Mouse (Mus musculus): Measurements from ENCODE around the gene Slc39a5.

The Slc39a5 gene

GRCm38 (mm10) chr10:128401056-128401455 is at the start of gene Slc39a5:
Gene Slc39a5, minus strand, starts transcription at chr10:128401229.
- no peak for DNase-seq (ENCODE audit: low spot score in 2 of 2)

GRCm38 (mm10) chr10:128445407-128445806 is 44.4 kb upstream of the Slc39a5 start:
- DNase-seq (ENCODE audit: low spot score in 2 of 2): no peak

- DNase-seq (ENCODE audit: low spot score in 2 of 2): no peak
Measured at GRCm38 (mm10) chr10:128444354-128444753, 43.3 kb upstream of the Slc39a5 start.

DNA sequence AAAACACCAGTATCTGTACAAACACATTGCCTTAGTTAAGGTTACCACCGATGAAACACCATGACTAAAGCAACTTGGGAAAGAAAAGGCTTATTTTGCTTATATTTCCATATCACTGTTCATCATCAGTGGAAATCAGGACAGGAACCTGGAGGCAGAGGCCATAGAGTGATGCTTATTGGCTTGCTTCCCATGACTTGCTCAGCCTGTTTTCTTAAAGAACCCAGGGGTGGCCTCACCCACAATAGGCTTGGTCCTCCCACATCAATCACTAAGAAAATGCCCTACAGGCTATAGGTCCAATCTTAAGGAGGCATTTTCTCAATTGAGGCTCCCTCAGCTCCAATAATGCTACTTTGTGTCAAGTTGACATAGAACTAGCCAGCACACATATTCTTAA is 41.7 kb upstream of the Slc39a5 start:
- no peak for DNase-seq (ENCODE audit: low spot score in 2 of 2)

- DNase-seq (ENCODE audit: low spot score in 2 of 2): no peak
Measured at GRCm38 (mm10) chr10:128441324-128442119, 40.5 kb upstream of the Slc39a5 start.

GRCm38 (mm10) chr10:128440407-128440806 is 39.4 kb upstream of the Slc39a5 start:
- DNase-seq (ENCODE audit: low spot score in 2 of 2): no peak

DNA sequence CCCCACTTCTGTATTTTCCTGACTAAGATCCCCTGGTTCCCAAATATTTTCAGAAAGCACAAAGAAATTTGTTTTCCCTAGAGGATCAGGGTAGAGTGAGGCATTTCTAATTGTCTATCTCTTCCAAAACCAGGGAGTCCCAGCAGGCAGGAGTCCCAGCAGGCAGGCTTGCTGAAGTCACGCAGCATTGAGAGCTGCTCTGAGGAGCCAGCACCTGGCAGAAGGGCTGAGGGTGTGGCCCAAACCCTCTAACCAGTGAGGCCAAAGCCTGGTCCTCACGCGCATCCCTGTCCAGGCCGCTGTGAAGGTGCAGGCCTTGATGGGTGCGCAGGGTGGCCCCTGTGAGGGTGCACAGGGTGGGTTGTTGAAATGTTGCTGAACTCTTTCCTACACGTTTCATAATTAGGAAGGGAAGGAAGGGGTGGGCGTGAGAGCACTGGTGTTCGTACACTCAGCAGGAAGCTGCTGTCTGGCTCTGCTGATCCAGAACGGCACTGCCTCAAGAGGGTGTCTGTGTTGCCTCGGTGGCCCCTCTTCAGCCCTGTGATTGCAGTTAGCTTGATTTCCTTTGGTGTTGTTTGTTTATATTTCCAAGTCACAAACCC is 37.7 kb upstream of the Slc39a5 start:
- DNase-seq (ENCODE audit: low spot score in 2 of 2): no peak

DNA sequence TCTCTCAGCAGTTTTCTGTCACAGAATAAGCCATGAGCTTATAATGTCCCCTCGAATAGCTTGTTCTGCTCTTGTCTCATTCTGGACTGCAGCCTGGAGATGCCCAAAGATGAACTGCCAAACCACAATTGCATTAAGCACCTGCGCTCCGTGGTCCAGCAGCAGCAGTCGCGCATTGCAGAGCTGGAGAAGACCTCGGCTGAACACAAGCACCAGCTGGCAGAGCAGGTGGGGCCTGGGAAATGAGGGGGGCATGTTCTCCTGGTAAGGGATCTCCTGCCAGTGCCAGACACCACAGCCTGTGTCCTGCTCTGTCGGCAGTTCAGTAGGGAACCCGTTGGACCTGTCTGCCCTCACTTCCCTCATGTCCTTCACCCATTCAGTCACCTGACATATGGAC is 35.3 kb upstream of the Slc39a5 start:
- DNase-seq (ENCODE audit: low spot score in 2 of 2): no peak

GRCm38 (mm10) chr10:128435873-128436272 is 34.8 kb upstream of the Slc39a5 start:
- DNase-seq (ENCODE audit: low spot score in 2 of 2): no peak

GRCm38 (mm10) chr10:128435186-128435823 is 34.3 kb upstream of the Slc39a5 start:
- DNase-seq (ENCODE audit: low spot score in 2 of 2): peak in 1 of 2 experiments; percentile 63

GRCm38 (mm10) chr10:128434681-128435080 is 33.7 kb upstream of the Slc39a5 start:
- DNase-seq (ENCODE audit: low spot score in 2 of 2): no peak

DNA sequence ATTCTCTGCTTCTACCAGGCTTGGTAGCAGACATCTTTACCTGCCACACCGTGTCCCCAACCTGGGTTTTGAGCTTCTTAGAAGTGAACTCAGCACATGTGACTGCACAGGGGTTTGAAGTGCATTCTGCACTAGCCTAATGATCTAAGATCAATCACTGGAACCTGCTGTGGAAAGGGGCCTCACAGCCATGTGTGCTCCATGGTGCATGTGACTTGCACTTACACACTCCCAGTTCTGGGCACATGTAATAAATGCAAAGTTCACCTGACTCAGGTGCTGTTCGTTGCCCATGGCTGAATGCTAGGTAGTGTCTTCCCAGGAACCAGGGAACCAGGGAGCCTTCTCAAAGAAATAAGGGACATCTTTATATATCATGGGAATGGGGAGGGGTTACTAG is 32.4 kb upstream of the Slc39a5 start:
- no peak for DNase-seq (ENCODE audit: low spot score in 2 of 2)

GRCm38 (mm10) chr10:128429454-128429853 is 28.4 kb upstream of the Slc39a5 start:
- no peak for DNase-seq (ENCODE audit: low spot score in 2 of 2)

- no peak for DNase-seq (ENCODE audit: low spot score in 2 of 2)
Measured at GRCm38 (mm10) chr10:128429052-128429451, 28.0 kb upstream of the Slc39a5 start.

DNA sequence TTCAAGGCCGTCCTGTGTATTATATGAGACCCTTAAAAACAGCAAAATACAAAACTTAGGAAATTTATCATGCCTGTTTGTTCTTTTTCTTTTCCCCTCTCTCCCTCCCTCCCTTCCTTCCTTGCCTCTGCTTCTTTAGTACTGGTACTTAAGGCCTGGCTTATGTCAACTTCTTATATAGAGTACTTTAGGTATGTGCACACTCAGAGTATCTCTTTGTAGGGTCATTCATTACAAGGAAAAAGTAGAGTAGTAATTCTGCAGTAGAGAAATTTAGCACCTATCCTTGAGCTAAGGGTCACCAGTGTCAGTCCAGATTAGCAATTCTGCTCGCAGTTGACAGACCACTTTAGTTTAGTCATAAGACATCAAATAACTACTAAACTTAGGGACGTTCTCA is 24.2 kb upstream of the Slc39a5 start:
- no peak for DNase-seq (ENCODE audit: low spot score in 2 of 2)

- no peak for DNase-seq (ENCODE audit: low spot score in 2 of 2)
Measured at GRCm38 (mm10) chr10:128424604-128425003, 23.6 kb upstream of the Slc39a5 start.

- no peak for DNase-seq (ENCODE audit: low spot score in 2 of 2)
Measured at GRCm38 (mm10) chr10:128422426-128422825, 21.4 kb upstream of the Slc39a5 start.

DNA sequence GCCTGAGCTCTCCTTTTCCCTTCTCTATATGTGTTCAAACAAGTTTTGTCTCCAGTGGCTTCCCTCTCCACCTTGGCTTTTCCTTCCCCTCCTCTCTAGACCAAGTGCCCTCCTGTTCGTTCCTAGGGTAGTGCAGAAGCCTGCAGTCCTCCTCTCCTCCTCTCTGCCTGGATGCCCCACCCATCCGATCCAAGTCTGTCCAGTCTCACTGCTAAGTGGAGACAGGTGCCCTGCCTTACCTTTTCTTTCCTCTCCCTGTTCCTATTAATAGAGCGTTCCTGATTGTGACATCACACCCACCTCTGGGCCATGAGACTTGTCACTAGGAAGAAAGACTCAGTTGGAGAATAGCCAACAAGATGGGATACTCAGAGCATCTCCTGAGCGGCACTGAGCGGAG is 13.8 kb upstream of the Slc39a5 start:
- DNase-seq (ENCODE audit: low spot score in 2 of 2): no peak

- no peak for DNase-seq (ENCODE audit: low spot score in 2 of 2)
Measured at GRCm38 (mm10) chr10:128413076-128413475, 12.0 kb upstream of the Slc39a5 start.

- DNase-seq (ENCODE audit: low spot score in 2 of 2): no peak
Measured at GRCm38 (mm10) chr10:128412558-128412957, 11.5 kb upstream of the Slc39a5 start.

- no peak for DNase-seq (ENCODE audit: low spot score in 2 of 2)
Measured at GRCm38 (mm10) chr10:128412055-128412381, 11.0 kb upstream of the Slc39a5 start.

DNA sequence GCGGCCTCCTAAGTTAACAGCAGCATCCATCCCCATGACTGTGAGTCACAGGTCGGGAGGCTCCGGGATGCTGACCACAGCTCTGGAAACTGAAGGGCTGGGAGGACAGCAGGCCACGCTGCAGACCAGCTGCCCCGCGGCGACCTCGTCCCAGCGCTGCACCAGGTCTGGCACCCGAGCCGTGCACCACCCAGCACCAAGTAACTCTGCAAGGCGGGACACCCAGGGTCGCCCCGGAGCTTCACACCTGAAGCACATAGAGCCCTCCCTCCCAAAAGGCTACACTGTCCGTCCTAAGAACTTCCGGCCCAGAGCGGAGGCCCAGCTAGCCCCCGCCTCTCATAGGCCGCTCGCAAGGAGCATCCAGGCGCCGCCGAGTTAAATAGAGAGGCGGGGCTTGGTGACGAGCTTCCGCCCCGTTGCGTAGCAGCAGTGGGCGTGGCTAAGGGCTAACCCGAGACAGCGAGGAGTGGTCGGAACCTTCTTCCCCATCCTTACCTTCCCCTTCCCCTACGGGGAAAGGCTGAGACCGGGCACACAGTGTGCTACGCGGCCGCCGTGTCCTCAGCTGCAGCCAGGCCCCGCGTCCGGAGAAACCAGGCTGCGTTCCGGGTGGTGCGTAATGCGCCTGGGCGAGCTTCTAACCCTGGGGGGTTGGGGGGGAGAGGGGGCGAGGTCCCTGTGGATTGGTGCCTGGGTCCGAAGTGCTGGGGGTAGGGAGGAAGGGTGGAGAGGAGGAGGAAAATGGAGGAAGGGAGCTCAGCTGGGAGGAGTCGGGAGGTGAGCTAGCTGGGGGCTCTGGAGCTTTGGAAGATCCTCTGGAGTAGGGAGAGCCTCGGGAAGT is 10.4 kb upstream of the Slc39a5 start, which contains the start of the genes Nabp2 and Rnf41:
Gene Nabp2, minus strand, starts transcription at position 282 of the 844 bp plus-strand sequence.
Gene Rnf41, plus strand, starts transcription at position 447 of the 844 bp plus-strand sequence.
- DNase-seq (ENCODE audit: low spot score in 2 of 2): peak; percentile 95 to 96
